Mouse (Mus musculus) left cerebral cortex, postnatal 10 days (tissue): ENCODE data around the gene Hsd11b2. TPM values are rescaled to one million over a fixed set of nuclear protein-coding genes. Genes with fewer than 3 reads are reported as not detected.
A peak's percentile ranks its signal among the peaks of the same experiment; 100 is the strongest.

Experiments used
- DNase-seq, 2 experiments: peaks; one replicate each; pipeline ENCODE4 v3.0.0; 2021 to 2022; ENCODE audit warnings: low spot score in 2 of 2, mixed read lengths in 1 of 2; ENCODE audit errors: extremely low spot score in 1 of 2
- intact Hi-C: fragments of 180-260 bp; cut with DNase I; formaldehyde crosslinking; loops from one replicate; pipeline ENCODE4 v1.15.1; 2025
- total RNA-seq, 2 experiments: library from RNA; stranded (reverse); gene quantifications; 2 replicates each; pipeline ENCODE4 v1.2.3; 2021

Hsd11b2 gene
- total RNA-seq, 2 experiments from 2014 or later = not detected

DNA sequence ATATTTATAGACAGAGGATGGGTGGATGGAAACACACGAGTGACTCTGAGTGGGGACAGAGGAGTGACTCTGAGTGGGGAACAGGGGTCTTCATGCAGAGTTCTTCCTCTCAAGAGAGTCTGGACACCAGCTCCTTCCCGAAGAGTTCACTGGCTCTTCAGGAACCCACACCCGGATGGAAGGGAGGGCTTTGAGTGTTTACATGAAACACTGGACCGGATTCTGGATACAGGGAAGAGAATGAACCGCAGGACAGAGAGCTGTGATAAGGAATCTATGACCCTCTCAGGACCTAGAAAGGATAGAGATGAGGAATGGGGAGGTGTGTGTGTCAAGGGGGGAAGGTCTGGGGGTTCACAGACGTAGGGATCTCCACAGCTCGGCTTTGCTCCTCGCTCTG is 1.2 kb upstream of the Hsd11b2 start:
- no peak for DNase-seq
- intact Hi-C loops = loop anchor here (5.0 kb wide), 1 partner anchor 35 kb away; no protein-coding TSS in a partner anchor

DNA sequence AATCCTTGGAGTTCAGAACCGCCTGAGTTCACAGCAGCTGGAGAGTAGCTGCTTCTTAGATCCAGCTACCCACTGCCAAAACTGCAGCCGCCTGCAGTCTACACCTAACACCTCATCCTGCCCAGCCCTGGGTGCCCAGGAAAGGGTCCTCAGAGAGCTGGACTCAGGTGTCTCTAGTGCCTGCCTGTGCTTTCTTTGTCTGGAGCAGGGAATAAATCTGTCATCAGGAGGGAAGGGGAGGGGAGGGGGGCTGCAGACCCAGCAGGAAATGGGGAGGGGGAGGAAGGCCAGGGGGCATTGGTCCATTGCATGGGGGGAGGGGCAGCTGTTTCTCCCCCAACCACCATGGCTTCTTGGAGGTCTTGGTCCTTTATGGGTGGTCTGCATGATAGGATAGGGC is 1.0 kb downstream of the Hsd11b2 start:
- intact Hi-C loops = loop anchor here (5.0 kb wide), 1 partner anchor 33 kb away; no protein-coding TSS in a partner anchor
- DNase-seq = no peak

DNA sequence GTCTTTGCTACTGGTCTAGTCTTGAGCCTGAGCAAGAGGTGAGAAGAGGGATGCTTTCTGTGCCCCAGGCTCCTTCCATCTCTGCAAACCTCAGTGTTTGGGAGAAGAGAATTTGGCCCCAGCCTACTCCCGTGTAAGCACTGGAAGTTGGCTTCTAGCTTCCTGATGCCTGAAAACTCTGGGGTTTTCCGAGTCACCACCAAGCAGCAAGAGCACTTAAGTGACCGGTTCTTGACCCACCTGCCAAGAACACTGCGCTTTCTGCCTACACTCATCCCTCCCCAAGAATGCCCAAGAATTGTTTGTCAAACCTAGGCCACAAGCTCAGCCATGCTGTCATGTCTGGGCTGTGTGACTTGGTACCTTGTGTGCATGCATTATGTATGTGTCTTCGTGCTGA is 2.0 kb downstream of the Hsd11b2 start:
- intact Hi-C loops = no loop called here
- DNase-seq = no peak

DNA sequence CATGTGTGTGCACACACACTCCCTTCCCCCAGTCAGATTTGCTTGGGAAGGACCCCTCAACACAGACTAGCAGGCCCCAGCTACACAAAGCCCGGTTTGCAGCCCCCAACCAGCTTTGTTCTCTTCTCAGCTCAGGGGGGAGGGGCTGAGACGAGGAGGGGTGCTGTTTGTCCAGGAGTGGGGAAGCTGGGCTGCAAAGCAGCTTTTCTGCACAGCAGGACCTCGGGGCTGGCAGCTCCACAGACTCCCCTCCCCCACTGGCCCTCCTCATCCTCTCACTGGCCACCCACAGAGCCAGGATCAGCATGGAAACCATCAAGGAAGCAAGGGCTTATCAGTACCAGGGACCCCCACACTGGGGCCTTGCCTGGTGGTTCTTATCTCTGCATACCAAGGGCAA is 2.5 kb downstream of the Hsd11b2 start:
- no peak for DNase-seq
- intact Hi-C loops = no loop called here

DNA sequence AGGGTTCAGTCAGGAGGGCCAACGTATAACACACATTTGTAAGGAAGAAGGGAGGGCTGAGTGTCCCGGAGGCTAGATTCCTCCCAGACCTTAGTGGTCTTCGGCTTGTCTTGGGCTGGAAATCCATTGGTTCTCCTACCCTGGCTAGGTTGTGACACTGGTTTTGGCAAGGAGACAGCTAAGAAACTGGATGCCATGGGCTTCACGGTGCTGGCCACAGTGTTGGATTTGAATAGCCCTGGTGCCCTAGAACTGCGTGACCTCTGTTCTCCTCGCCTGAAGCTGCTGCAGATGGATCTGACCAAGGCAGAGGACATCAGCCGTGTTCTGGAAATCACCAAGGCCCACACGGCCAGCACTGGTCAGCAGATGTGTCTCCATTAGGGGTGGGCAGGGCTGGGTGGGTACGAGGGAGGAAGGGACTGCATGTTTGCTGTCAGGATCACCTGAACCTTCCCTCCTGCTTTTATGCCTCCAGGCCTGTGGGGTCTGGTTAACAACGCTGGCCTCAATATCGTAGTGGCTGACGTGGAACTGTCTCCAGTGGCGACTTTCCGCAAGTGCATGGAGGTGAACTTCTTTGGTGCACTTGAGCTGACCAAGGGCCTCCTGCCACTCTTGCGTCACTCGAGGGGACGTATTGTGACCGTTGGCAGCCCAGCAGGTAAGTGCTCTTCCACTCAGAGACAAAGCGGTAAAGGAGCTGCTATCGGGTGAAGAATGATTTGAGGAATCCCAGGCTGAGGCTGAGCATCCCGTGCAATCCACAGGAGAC is 3.6 kb downstream of the Hsd11b2 start:
- intact Hi-C loops = no loop called here
- DNase-seq = no peak

DNA sequence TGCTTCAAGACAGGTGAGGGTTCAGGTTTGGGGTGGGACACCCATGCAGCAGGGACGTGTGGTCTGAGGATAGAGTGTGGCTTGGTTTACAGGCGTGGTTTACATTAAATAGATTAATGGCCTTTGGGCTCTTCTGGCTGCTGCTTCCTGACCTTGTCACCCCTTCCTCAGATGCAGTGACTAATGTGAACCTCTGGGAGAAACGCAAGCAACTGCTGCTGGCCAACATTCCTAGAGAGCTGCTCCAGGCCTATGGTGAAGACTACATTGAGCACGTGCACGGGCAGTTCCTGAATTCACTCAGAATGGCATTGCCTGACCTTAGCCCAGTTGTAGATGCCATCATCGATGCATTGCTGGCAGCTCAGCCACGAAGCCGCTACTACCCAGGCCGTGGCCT is 4.3 kb downstream of the Hsd11b2 start:
- no peak for DNase-seq
- intact Hi-C loops = no loop called here

DNA sequence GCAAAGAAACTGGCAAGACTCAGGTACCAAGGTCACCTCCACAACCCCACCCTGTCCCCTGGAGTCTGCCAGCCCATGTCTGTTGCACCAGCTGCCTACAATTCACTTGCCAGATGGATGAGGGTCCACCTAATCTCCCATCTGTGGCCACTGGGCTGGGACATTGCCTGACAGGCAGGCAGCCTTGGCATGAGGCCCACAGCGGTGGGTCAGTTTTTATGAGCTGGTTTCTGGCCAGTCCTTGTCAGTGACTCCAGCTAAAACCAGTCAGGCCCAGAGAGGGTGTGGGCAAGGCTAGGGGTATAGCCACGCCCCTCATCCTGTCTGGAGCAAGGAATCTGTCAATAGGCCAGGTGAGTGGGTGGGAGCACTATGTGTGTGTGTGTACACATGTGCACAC is 8.6 kb downstream of the Hsd11b2 start:
- intact Hi-C loops = no loop called here
- no peak for DNase-seq

DNA sequence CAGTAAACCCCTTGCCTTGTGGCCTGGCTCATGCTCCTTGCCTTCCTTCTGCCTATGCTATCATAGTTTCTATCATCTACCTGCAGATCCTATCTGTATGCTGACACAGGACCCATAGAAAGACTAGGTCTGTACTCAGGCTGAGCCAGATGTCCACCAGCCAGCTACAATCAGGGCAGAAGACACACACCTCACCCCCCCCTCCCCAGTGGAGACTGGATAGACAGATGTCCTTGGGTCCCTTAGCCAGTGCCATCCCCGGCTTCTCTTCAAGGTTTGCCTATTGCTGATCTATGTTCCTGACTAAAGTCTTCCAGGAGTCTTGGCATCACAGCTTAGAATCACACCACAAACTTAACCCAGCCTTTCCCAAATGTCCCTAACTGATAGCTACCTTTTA is 9.7 kb downstream of the Hsd11b2 start:
- intact Hi-C loops = no loop called here
- no peak for DNase-seq

DNA sequence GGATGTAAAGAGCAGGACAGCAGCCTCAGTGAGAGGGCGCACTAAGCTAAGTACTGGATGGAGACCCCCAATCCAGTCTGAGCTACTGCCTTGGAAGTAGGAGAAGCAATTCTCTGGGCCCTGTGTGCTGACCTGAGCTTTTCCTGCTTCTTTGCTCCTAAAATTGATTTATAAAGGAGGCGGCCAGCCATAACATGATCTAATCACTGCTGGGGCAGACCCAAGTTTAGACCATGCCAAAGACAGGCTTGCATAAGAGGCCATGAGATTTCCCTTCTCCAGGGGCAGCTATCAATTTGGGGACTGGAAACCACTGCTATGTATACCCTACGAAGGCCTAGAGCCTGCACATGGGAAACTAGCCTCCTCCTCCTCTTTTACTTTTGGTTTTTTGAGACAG is 10.7 kb downstream of the Hsd11b2 start:
- intact Hi-C loops = no loop called here
- no peak for DNase-seq

DNA sequence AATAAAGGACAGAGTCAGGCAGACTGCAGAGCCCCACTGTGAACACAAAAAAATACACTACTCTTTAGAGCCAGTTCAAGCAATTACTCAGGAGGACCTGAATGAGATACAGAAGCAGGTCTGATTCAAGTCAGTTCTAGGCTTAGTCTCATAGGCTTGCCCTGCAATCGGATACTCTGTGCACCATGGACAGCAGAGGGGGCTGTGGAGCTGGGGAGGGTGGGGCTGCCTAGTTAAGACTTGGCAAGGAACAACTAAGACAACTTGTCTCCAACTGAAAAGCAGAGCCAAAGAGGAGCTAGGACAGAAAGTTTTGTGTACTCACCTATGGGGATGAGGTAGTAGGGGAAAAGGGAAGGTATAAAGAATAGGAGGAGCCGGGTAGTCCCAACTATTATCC is 13.2 kb downstream of the Hsd11b2 start:
- peak in 1 of 2 experiments; percentile 70 for DNase-seq
- intact Hi-C loops = no loop called here

DNA sequence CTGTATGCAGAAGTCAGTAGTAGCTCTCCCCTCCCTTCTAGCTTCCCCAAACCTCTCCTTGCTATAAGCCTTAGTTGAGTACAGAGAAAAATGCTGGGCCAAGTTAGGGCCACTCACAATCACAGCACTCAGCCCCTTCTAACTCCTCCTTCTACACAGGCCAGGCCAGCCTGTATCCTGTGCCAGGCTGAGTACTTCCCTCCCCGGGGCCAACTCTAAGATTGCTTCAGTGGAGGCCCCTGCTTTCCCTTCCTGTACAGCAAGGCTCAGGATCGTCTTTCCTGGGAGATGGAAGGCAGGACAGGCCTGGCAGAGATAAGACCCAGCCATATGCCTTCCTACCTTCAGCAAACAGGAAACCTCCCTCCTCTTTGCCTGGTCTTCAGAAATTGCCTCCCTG is 14.9 kb downstream of the Hsd11b2 start:
- intact Hi-C loops = no loop called here
- no peak for DNase-seq

DNA sequence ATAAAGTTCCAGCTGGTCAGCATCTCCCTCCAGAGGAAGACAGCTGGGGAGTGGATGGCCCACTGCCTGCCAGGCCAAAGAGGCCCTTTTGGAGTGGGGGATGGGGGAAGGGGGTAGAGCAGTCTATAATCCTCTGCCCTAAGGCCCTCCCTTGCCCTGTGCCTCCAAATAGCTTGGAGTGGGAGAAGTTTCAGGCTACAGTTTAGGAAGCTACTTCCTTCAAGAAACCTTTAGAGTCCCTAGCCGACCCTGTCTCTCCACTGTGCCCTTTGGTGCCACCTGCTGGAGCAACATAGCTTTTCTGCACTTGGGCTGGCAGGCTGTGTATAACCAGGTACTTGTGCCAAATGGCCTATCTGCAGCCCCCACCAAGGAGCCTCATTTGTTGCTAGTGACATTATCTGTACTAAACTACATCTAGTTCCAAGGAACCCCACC is 15.4 kb downstream of the Hsd11b2 start:
- DNase-seq = peak in 1 of 2 experiments; percentile 80

DNA sequence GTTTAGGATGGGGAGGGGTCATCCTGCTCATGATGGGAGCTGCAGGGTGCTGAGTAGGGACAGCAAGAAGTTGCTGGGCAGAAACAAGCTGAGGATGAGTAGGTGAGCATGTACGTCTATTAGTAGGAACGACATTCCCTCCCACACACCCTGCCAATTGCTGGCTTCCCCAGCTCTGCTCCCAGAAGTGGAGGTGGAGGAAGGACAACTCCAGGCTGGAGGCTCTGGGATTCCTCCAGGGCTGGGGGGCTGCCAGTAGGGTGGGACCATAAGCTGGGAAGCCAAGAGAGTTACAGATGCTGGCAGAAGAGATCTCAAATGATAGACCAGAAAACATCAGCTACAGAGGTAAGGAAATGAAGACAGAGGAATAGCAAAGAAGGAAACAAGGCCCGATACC is 18.0 kb downstream of the Hsd11b2 start:
- no peak for DNase-seq

More for the DNA sequence above, 15.4 kb downstream of the Hsd11b2 start:
- intact Hi-C loops = no loop called here

DNA sequence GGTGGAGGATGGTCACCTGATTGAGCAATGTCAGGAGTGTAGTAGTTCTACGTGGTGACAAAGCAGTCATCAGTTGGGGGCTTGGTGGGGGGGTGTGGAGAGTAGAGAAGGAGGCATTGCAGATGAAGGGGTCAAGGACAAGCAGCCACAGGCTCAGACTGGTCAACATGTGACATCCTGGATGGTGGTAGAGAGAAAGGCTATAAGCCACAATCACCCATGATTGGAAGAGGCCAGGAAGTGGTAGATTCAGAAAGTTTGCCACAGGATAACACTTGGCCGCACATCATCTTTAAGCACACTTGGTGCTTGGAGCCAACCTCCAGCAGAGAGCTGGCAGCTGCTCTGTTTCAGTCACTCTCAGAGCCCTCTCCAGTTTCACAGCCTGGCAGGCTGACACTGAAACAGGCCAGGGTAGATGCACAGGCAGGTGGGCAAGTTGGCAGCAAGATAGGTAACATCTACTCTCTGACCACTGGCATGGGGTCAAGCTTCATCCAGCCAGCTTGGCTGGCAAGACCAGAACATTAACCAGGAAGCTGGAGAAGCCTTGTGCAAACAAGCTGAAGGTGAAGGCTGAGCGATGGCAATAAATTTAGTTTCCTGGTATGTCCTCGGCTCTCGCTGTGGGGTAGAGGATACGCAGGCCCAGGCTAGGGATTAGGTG is 18.6 kb downstream of the Hsd11b2 start:
- intact Hi-C loops = no loop called here
- no peak for DNase-seq

More for the DNA sequence above, 18.0 kb downstream of the Hsd11b2 start:
- intact Hi-C loops = no loop called here

DNA sequence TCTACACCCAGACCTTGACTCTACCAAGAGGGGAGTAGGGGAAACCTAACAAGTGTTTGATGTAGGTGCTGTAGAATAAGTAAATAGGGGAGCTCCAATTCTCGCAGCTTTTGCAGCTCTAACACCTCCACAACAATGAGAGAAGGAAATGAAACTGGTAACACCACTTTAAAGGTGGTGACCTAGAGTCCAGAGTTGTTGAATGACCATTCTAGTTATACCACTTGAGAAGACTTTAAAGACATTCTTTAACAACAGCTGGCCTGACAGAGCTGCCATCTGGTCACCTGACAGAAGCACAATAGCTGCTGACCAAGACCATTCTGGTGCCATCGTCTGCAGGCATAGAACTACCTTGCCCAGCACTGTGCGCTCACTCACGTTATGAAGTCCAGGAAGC is 20.4 kb downstream of the Hsd11b2 start:
- DNase-seq = no peak
- intact Hi-C loops = no loop called here

DNA sequence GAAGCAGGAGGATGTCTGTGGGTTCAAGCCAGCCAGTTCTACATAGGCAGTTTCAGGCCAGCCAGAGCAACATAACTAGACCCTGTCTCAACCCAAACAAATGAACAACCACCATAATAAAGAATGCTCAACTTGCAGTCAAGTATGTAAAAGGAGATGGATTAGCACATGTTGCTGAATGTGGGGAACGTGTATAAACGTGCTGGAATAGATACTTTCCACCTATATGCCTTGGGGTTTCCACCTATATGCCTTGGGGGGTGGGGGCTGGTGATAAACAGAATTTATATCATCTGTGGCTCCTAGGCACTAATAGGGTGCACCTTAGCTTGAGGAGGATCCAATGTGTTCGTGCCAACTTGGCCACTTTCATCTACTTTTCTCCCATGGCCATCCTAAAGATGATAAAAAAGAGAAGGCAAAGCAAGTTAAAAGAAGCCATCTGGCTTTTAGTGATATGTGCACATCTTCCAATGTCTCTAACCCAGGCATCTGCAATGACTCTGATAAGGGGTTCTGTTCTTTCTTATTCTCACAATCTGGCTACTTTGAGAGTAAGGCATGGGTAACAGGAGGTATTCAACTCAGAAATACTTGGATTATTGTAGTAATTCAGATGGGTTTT is 23.6 kb downstream of the Hsd11b2 start:
- no peak for DNase-seq
- intact Hi-C loops = no loop called here

DNA sequence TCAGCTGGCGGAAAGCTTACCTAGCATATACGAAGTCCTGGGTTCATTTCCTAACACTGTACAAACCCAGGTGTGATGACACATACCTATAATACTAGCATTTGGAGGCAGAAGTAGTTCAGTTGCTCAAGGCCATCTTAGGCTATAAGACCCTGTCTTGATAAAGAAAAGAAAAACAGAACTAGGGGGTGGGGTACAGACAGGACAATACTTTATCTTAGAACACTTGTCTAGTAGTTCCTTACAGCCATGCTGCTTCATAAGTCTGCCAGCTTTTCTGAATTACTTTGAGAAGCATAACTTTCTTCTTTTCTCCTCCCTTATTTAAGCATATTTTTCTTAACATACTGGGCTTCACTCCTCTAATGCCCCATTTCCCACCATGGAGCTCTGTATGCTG is 24.3 kb downstream of the Hsd11b2 start:
- DNase-seq = no peak
- intact Hi-C loops = no loop called here

DNA sequence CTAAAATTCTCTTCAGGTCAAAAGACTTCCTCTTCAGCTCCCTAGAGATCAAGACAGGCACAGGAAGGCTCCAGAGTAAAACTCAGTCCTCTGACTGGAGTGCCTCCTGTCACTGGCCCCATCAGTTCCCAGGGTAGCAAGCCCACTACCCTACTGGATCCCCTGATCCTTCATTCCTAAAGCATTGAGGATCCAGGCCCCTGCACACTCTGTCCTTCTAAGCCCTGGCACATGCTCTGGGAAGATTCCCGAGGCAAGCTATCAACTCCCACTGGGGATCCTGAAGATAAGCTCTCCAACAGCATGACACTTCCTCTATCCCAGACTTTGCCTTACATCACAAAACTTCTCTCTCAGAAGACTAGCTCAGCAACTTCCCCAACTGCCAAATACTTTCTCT is 25.1 kb downstream of the Hsd11b2 start:
- DNase-seq = no peak
- intact Hi-C loops = no loop called here

DNA sequence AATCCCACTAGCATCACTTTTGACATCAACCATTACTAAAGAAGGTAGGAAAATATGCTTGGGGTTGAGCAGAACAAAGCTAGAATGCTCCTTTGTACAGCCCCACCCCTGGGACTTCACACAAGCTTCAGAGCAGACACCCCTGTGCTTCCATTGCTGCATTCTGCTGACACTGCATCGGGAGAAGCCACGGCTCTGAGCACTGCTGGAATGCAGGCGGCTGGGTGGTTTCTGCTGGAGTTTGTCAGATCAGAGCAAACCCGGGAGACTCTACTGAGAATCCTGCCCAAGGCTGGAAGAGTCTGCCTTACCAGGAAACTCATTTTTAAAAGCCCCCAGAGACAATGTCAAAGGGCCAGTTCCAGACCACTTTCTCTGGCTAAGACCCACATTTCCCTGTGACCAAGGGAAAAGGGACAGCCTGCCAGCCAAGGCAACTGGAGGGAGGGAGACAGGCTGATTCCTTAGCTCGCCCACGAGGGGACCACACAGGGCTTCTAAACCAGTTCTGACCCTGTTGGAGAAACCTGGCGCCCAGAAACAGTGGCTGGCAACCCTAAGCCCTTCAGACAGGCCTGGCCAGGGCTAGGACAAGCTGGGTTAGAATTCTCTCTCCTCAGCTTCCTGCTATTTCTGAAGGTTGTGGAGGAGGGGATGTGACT is 26.1 kb downstream of the Hsd11b2 start:
- DNase-seq = no peak
- intact Hi-C loops = no loop called here
